Mouse (Mus musculus) spleen, adult 2 months (tissue): Measurements from ENCODE around the gene Fxyd1.

ENCODE experiments used
- CTCF ChIP-seq: fragments of 200-500 bp; IDR thresholded peaks from 2 replicates; pipeline ENCODE4 v1.5.1; 2011; ENCODE audit warnings: mild to moderate bottlenecking, inconsistent platforms; ENCODE audit not compliant: insufficient read depth, insufficient read length, insufficient replicate concordance; ENCODE audit errors: extremely low read depth
- POLR2A ChIP-seq: fragments of 200-500 bp; IDR thresholded peaks from 2 replicates; pipeline ENCODE4 v1.6.1; 2011; ENCODE audit warnings: low read depth, low read length, inconsistent platforms

GRCm38 (mm10) chr7:31082106-31082505 is 25.1 kb upstream of the Fxyd1 start:
- TF ChIP-seq CTCF (no peak), POLR2A (no peak)
